Mouse (Mus musculus): Measurements from ENCODE around the gene Pkhd1. TPM values are rescaled to one million over a fixed set of nuclear protein-coding genes. Genes with fewer than 3 reads are reported as not detected.
A peak's percentile ranks its signal among the peaks of the same experiment; 100 is the strongest.

Gene Pkhd1
- polyA plus RNA-seq, 1 experiment: 1.1 TPM

- no peak overlapping the region for H3ac ChIP-seq (ENCODE audit: control insufficient read depth, insufficient read length)
- no peak overlapping the region for H3K4me3 ChIP-seq
- TF ChIP-seq MYOG (IDR thresholded peaks at IDR 0.05; ENCODE audit: control insufficient read depth in 1 of 3, insufficient read depth in 1 of 3, insufficient read length in 2 of 3, low read depth in 2 of 3) (no peak), SRF (IDR thresholded peaks at IDR 0.05; ENCODE audit: control insufficient read depth, insufficient read length, low read depth) (no peak), TCF12 (IDR thresholded peaks at IDR 0.05; ENCODE audit: insufficient read depth, poor library complexity, severe bottlenecking) (no peak), E2F4 (IDR thresholded peaks at IDR 0.05; ENCODE audit: insufficient read depth) (no peak), MAX (IDR thresholded peaks at IDR 0.05; ENCODE audit: low read depth) (no peak), TCF3 (IDR thresholded peaks at IDR 0.05; ENCODE audit: insufficient read length, low read depth) (no peak), POLR2A (IDR thresholded peaks at IDR 0.05; ENCODE audit: insufficient read length, low read depth) (no peak), POLR2AphosphoS2 (IDR thresholded peaks at IDR 0.05; ENCODE audit: insufficient read length, low read depth) (no peak), CEBPB (IDR thresholded peaks at IDR 0.05; ENCODE audit: insufficient read depth, poor library complexity, severe bottlenecking) (no peak), MYOD1 (IDR thresholded peaks at IDR 0.05; ENCODE audit: control insufficient read depth in 1 of 3, insufficient read length in 2 of 3, low read depth in 2 of 3) (no peak), REST (IDR thresholded peaks at IDR 0.05; ENCODE audit: insufficient read depth, insufficient read length) (no peak), USF1 (IDR thresholded peaks at IDR 0.05; ENCODE audit: low read depth) (no peak)
- H3K36me3 ChIP-seq (ENCODE audit: control insufficient read depth, insufficient read depth): peaks cover 5% of the 10 kb centered on the region
- H3K4me2 ChIP-seq (ENCODE audit: low read depth): no peak overlapping the region
- H3K27me3 ChIP-seq (ENCODE audit: control insufficient read depth, insufficient read depth, insufficient read length): no peaks in the 10 kb centered on the region
- H3K79me2 ChIP-seq (ENCODE audit: control insufficient read depth, insufficient read depth): no peaks in the 10 kb centered on the region
Observed at GRCm38 (mm10) chr1:20605489-20605888, 12.4 kb downstream of the Pkhd1 start.

GRCm38 (mm10) chr1:20590488-20590887 lies 27.4 kb downstream of the Pkhd1 start:
- no peak for TF ChIP-seq CEBPB (IDR thresholded peaks at IDR 0.05; ENCODE audit: insufficient read depth, poor library complexity, severe bottlenecking)
- no peak overlapping the region for H3ac ChIP-seq (ENCODE audit: control insufficient read depth, insufficient read length)
- no peak overlapping the region for H3K4me2 ChIP-seq (ENCODE audit: low read depth)
- H3K79me2 ChIP-seq (ENCODE audit: control insufficient read depth, insufficient read depth): no peaks in the 10 kb centered on the region
- no peaks in the 10 kb centered on the region for H3K36me3 ChIP-seq (ENCODE audit: control insufficient read depth, insufficient read depth)
- no peak overlapping the region for H3K4me3 ChIP-seq
- H3K27me3 ChIP-seq (ENCODE audit: control insufficient read depth, insufficient read depth, insufficient read length): peaks cover 13% of the 10 kb centered on the region

- no peak overlapping the region for H3ac ChIP-seq (ENCODE audit: control insufficient read depth, insufficient read length)
- H3K27me3 ChIP-seq (ENCODE audit: control insufficient read depth, insufficient read depth, insufficient read length): no peaks in the 10 kb centered on the region
- no peaks in the 10 kb centered on the region for H3K36me3 ChIP-seq (ENCODE audit: control insufficient read depth, insufficient read depth)
- TF ChIP-seq REST (IDR thresholded peaks at IDR 0.05; ENCODE audit: insufficient read depth, insufficient read length) (no peak), TCF12 (IDR thresholded peaks at IDR 0.05; ENCODE audit: insufficient read depth, poor library complexity, severe bottlenecking) (no peak), USF1 (IDR thresholded peaks at IDR 0.05; ENCODE audit: low read depth) (no peak), TCF3 (IDR thresholded peaks at IDR 0.05; ENCODE audit: insufficient read length, low read depth) (no peak), MYOD1 (IDR thresholded peaks at IDR 0.05; ENCODE audit: control insufficient read depth in 1 of 3, insufficient read length in 2 of 3, low read depth in 2 of 3) (no peak), CEBPB (IDR thresholded peaks at IDR 0.05; ENCODE audit: insufficient read depth, poor library complexity, severe bottlenecking) (no peak)
- H3K79me2 ChIP-seq (ENCODE audit: control insufficient read depth, insufficient read depth): no peaks in the 10 kb centered on the region
- H3K4me3 ChIP-seq: no peak overlapping the region
- H3K4me2 ChIP-seq (ENCODE audit: low read depth): no peak overlapping the region
Observed at GRCm38 (mm10) chr1:20571469-20571868, 46.4 kb downstream of the Pkhd1 start.

- TF ChIP-seq MAX (IDR thresholded peaks at IDR 0.05; ENCODE audit: low read depth) (no peak), MYOG (IDR thresholded peaks at IDR 0.05; ENCODE audit: control insufficient read depth in 1 of 3, insufficient read depth in 1 of 3, insufficient read length in 2 of 3, low read depth in 2 of 3) (no peak), REST (IDR thresholded peaks at IDR 0.05; ENCODE audit: insufficient read depth, insufficient read length) (no peak), TCF3 (IDR thresholded peaks at IDR 0.05; ENCODE audit: insufficient read length, low read depth) (no peak), POLR2AphosphoS2 (IDR thresholded peaks at IDR 0.05; ENCODE audit: insufficient read length, low read depth) (no peak), POLR2A (IDR thresholded peaks at IDR 0.05; ENCODE audit: insufficient read length, low read depth) (no peak), SRF (IDR thresholded peaks at IDR 0.05; ENCODE audit: control insufficient read depth, insufficient read length, low read depth) (no peak), E2F4 (IDR thresholded peaks at IDR 0.05; ENCODE audit: insufficient read depth) (no peak), MYOD1 (IDR thresholded peaks at IDR 0.05; ENCODE audit: control insufficient read depth in 1 of 3, insufficient read length in 2 of 3, low read depth in 2 of 3) (no peak), USF1 (IDR thresholded peaks at IDR 0.05; ENCODE audit: low read depth) (no peak), TCF12 (IDR thresholded peaks at IDR 0.05; ENCODE audit: insufficient read depth, poor library complexity, severe bottlenecking) (no peak)
- Histone ChIP-seq H3K36me3 (ENCODE audit: control insufficient read depth, insufficient read depth) (no peaks in the 10 kb centered on the region), H3ac (ENCODE audit: control insufficient read depth, insufficient read length) (no peak overlapping the region), H3K4me2 (ENCODE audit: low read depth) (no peak overlapping the region), H3K27me3 (ENCODE audit: control insufficient read depth, insufficient read depth, insufficient read length) (no peaks in the 10 kb centered on the region), H3K4me3 (no peak overlapping the region), H3K79me2 (ENCODE audit: control insufficient read depth, insufficient read depth) (no peaks in the 10 kb centered on the region)
Observed at GRCm38 (mm10) chr1:20569430-20569829, 48.4 kb downstream of the Pkhd1 start.

GRCm38 (mm10) chr1:20558443-20558842 lies 59.4 kb downstream of the Pkhd1 start:
- H3K27me3 ChIP-seq (ENCODE audit: control insufficient read depth, insufficient read depth, insufficient read length): no peaks in the 10 kb centered on the region
- H3ac ChIP-seq (ENCODE audit: control insufficient read depth, insufficient read length): no peak overlapping the region
- no peak overlapping the region for H3K4me3 ChIP-seq
- no peak overlapping the region for H3K4me2 ChIP-seq (ENCODE audit: low read depth)
- TF ChIP-seq CEBPB (IDR thresholded peaks at IDR 0.05; ENCODE audit: insufficient read depth, poor library complexity, severe bottlenecking) (no peak), POLR2A (IDR thresholded peaks at IDR 0.05; ENCODE audit: insufficient read length, low read depth) (no peak), MAX (IDR thresholded peaks at IDR 0.05; ENCODE audit: low read depth) (no peak), MYOD1 (IDR thresholded peaks at IDR 0.05; ENCODE audit: control insufficient read depth in 1 of 3, insufficient read length in 2 of 3, low read depth in 2 of 3) (peak; percentile 16 to 81 (median 36)), MYOG (IDR thresholded peaks at IDR 0.05; ENCODE audit: control insufficient read depth in 1 of 3, insufficient read depth in 1 of 3, insufficient read length in 2 of 3, low read depth in 2 of 3) (peak in 1 of 3 experiments; percentile 54), REST (IDR thresholded peaks at IDR 0.05; ENCODE audit: insufficient read depth, insufficient read length) (no peak)
- no peaks in the 10 kb centered on the region for H3K79me2 ChIP-seq (ENCODE audit: control insufficient read depth, insufficient read depth)
- H3K36me3 ChIP-seq (ENCODE audit: control insufficient read depth, insufficient read depth): no peaks in the 10 kb centered on the region
